Mouse (Mus musculus) lung, adult 2 months (tissue): ENCODE results near the gene Zfp366.

Source experiments
- CTCF ChIP-seq: fragments of 200-500 bp; IDR thresholded peaks from 2 replicates; pipeline ENCODE4 v1.5.1; 2011; ENCODE audit warnings: mild to moderate bottlenecking, low read length, control low read depth; ENCODE audit not compliant: insufficient read depth
- POLR2A ChIP-seq: fragments of 200-500 bp; IDR thresholded peaks from 2 replicates; pipeline ENCODE4 v1.6.1; 2011; ENCODE audit warnings: low read depth, mild to moderate bottlenecking, control low read depth, low read length, borderline replicate concordance; ENCODE audit errors: extremely low read depth

- TF ChIP-seq CTCF (no peak), POLR2A (no peak)
These were observed 87.4 kb downstream of the Zfp366 start for GRCm38 (mm10) chr13:99272046-99272445.
